Mouse (Mus musculus) adrenal gland (tissue): ENCODE measurements around the gene Pck2.

Source experiments
- intact Hi-C: fragments of 180-260 bp; cut with DNase I; formaldehyde crosslinking; loops from one replicate; pipeline ENCODE4 v1.15.1; 2025

Gene Pck2

DNA sequence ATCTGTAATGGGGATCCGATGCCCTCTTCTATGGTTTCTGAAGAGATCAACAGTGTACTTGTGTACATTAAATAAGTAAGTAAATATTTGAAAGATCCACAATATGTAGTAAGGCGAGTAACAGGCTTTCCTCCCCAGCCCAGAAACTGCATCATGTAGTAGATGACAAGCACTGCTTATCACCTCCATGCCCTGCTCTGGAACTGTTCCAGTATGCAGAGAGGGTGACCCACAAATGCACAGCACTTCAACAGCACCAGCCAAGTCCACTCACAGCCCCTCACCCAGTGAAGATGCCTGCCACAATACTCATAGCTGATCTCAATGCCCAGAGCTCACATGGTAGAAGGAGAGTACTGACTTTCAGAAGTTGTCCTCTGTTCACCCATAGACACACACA lies 30.5 kb downstream of the Pck2 start:
- intact Hi-C loops, result no loop called here

DNA sequence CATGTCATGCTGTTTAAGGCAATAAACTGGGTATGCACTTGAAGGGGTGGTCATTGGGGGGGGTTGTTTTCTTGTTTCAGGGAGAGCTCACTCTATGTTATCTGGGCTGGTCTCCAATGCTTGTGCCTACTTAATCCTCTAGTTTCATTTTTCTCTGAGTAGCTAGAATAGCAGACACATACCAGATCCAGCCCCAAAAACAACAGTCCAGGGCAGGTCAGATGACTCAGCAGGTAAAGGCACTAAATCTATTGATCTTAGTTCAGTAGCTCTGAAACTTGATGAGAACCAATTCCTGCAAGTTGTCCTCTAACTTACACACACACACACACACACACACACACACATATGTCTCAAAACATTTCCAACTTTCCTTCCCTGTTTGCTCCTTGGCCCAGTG lies 31.7 kb downstream of the Pck2 start:
- intact Hi-C loops, result no loop called here

DNA sequence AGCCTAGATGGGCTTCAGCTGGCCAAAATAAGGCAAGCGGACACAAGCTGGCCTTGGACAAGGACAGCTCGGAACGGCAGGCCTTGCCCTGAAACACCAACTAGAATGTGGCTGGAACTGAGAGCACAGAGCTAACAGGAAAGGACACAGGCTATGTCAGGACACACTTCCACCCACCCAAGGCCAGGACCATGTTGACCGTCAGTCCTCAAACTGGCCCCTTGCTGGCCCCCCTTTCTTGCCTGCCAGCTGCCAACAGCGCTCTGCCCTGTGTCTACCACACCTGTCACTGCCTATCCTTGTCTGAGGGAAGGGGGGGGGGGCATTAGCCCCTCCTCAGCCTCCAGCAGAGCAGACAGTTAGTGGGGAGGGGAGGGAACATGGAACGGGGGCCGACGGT lies 35.2 kb downstream of the Pck2 start, which contains the start of gene Fitm1:
TSS of gene Fitm1 (plus strand) at position 316 of the 400 bp plus-strand sequence.
- intact Hi-C loops, result no loop called here

DNA sequence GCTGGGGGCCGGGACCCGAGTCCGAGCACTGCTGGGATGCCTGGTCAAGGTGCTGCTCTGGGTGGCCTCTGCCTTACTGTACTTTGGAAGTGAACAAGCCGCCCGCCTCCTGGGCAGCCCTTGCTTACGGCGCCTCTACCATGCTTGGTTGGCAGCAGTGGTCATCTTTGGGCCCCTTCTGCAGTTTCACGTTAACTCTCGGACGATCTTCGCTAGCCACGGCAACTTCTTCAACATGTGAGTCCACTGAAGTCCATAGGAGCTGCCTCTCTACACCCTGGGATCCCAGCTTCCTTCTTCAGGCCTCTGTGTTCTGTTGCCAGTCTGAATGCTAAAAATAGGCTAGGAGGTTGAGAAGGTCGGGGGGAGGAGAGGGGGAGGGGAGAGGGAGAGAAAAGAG lies 35.6 kb downstream of the Pck2 start:
- intact Hi-C loops, result no loop called here

DNA sequence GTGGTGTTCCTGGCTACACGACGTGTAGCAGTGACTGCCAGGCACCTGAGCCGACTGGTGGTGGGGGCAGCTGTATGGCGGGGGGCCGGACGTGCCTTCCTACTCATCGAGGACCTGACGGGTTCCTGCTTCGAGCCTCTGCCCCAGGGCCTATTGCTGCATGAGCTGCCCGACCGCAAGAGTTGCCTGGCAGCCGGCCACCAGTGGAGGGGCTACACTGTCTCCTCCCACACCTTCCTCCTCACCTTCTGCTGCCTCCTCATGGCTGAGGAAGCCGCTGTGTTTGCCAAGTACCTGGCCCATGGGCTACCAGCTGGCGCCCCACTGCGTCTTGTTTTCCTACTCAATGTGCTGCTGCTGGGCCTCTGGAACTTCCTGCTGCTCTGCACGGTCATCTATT lies 36.3 kb downstream of the Pck2 start:
- intact Hi-C loops, result no loop called here

DNA sequence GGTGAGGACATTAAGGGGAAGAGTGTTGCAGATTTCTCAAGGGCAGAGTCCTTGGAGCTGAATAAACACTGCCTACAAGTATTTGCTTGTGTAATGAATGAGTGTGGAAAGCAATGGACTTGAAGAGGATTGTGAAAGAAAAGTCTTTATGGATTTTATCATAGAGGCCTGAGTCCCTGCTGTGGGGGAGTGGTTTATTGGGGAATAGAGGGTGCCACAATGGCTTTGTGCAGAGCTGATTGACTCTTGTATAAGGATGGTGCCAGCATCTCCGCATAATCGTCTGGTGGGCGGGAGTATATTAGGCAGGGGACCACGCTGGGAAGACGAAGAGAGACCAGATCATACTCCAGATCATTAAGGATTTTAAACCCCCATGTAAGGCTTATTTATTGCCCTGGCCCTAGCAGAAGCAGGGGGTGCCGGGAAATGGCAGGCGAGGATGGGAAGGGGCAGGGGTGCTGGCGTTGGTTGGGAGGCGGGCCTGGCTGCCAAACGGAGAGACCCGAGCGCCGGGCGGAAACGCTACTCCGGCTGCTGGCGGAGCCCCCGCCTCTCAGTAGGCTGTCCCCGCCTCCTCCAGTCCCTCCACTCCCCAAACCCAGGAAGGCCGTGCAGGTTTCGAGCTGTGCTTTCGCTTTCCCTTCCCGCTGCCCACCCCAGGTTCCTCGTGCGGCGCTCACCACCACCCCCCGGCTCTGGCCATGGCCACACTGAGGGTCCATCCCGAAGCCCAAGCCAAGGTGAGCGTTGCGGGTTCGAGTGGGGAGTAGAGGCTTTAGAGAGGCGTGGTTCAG lies 38.0 kb downstream of the Pck2 start, which contains the start of gene Psme1:
TSS of gene Psme1 (plus strand) at position 253 of the 797 bp plus-strand sequence.
- intact Hi-C loops, result no loop called here

DNA sequence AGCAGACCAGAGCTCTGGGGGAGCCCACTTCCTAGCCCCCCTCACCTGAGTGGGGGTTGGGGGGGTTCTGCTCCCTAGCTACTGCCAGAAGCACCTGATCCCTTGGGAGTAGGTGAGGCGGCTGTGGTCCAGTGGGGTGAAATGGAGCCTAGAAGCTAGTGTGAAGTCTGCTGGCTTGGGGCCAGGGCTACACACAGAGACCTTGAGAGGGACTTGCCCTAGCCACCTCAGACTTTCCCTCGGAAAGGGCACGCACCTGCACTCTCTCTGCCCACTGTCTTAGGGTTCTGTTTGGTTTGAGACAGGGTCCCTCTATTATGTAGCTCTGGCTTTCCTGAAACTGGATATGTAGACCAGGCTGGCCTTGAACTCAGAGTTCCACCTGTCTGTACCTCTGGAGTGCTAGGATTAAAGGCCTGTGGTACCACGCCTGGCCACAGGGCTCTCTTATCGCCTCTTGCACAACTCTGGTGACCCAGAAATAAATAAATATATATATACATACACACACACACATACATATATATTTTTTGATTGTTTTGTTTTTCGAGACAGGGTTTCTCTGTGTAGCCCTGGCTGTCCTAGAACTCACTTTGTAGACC lies 38.7 kb downstream of the Pck2 start:
- intact Hi-C loops, result no loop called here

DNA sequence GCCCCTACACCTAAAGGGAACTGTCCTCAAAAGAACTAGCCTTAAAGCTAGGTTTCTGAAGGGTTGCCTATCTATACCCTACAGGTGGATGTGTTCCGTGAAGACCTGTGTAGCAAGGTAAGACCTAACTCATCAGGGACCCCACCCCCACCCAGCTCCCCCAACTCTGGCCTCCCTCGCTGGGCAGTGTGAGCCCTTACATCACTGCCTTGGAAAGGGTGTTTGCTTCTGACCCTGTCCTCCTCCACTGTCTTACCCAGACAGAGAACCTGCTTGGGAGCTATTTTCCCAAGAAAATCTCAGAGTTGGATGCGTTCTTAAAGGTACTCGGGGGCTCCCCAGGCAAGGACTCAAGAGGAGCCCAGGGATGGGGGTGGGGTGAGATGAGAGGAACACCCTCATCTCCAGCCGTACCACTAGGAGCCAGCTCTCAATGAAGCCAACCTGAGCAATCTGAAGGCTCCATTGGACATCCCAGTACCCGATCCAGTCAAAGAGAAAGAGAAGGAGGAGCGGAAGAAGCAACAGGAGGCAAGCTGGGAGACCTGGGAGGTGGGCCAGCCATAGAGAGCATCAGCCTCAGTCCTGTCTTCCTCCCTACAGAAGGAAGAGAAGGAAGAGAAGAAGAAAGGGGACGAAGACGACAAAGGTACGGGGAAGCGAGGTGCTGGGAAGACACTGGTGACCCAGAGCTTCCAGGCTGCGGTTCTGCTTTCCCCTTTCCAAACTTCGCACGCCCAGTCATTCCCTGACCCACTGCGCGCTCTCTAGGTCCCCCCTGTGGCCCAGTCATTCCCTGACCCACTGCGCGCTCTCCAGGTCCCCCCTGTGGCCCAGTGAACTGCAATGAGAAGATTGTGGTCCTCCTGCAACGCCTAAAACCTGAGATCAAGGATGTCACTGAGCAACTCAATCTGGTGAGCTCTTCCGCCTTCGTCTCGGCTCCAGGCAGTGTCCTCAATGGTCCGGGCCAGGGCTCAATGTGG lies 39.7 kb downstream of the Pck2 start:
- intact Hi-C loops, result no loop called here

DNA sequence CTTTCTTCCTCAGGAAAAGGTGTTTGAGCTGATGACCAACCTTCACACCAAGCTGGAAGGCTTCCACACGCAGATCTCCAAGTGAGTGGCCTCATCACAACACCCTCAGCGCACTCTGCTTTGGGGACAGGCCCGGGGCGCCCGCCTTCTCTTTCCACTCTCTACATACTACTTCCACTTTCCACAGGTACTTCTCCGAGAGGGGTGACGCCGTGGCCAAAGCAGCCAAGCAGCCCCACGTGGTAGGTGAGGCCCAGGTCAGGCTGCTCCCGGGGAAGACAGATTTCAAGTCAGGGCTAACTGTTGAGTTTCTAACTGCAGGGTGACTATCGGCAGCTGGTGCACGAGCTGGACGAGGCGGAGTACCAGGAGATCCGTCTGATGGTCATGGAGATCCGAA lies 40.7 kb downstream of the Pck2 start:
- intact Hi-C loops, result no loop called here

DNA sequence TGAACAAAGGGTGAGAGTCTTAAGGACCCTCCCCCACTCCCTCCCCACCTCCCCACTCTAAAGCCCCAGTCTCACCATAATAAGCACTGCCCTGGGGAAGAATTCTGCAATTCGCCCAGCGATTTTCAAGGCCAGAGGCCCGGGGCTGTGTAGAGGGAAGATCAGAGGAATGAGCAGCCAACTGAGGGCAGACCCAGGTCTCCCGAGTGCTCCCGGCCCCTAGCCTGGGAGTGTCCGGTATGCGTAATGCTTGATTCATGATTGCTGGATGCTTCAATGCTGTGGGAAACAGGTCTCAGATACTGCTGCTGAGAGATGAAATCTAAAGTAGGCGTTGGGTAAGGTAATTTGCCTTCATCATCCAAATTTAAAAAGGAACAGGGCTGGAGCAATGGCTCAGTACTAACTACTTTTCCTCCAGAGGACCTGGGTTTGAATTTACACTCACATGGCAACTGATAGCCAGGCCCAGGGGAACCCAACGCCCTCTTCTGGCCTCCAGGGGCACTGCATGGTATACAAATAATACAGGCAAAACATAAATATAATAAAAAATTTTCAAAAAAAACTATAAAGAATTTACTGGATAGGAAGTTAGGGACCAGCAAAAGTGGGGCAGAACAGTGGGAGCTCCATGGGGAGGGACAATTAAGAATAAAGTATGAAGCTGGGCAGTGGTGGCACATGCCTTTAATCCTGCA lies 42.1 kb downstream of the Pck2 start:
- intact Hi-C loops, result no loop called here

DNA sequence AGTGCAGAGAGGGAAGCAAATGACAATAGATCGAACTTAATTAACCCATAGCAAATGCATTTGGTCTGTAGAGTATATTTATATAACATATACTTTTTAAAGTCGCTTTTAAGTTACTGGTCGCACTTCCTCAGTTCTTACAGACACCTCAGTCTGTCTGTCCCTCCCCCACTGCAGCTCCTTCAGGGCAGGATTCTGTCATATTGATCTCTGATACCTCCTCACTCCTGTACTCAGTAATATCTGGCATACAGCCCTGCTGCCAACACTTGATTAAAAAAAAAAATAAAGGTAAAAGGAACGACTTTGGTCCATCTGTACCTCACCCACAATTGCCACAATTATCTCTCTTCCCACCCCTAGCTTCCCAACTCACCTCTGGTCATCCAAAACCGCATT lies 44.2 kb downstream of the Pck2 start:
- intact Hi-C loops, result no loop called here

DNA sequence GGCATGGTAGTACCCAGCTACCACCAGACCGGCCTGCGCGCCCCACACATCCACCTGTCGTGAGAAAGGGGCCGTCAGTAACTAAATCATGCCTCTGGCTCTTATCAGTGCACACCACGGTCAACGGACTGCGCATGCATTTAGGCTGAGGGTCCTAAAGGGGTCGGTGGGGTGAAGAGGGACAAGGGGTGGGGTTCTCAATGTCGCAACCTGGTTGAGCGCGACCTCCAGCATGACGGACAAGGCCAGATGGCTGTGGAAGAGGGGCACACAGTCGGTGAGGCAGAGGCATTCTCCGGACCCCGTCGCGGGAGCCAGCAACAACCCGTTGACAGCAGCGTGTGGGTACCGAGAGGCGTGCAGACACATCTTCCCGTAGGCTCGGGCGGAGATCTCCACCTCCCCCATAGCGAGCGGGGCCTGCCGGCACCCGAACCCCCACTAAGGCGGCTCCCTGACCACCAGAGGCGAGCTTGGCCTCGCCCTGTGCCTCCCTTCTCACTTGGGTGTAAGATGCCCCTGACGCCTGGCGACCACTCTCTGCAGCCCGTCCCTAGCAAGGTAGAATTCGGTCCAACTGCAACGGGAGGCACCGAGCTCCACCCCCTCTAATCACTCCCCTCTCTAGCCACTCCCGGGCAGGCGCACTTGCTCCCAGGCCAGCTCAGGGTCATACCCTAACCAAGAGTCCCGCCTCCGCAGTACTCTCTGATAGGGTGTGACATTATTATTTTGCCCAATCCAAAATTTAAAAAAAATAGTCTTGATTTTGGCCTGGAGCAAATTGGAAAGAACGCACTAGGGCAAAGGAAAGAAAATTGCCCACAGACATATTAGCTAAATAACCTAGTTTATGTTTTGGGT lies 44.9 kb downstream of the Pck2 start, which contains the start of gene Emc9:
TSS of gene Emc9 (minus strand) at position 601 of the 864 bp plus-strand sequence.
- intact Hi-C loops, result no loop called here

DNA sequence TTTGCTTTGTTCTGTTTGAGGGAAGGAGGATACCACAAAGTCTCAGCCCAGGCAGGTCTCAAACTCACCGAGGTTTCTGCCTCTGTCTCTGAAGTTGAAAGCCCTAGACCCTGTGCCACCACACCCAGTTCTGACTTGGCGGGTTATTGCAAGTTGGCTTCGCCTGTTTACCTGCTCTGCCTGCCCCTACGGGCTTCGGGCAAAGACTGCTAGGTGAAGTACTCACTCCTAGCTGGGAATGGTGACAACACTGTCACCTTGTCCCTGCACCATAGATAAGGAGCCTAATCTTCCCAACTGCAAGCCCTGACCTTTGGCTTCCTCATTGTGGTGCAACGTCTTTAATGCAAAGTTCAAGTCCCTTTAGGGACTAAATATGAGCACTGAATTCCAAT lies 45.5 kb downstream of the Pck2 start:
- intact Hi-C loops, result no loop called here

DNA sequence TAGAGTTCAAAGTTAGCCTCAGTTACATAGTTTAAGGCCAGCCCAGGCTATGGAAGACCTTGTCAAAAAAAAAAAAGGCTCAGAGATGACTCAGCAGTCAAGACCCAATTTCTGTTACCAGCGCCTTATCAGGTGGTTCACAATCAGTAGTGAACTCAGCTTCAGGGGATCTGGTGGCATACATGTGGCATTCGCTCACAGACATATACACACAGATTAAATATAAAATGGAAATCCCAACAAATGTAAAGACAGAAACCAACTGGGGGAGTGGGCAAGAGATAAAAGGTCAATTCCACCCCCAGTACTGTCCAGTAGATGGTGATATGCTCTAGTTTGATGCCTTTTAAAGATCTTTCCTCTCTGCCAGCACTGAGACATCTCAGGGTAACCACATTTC lies 46.1 kb downstream of the Pck2 start:
- intact Hi-C loops, result no loop called here

DNA sequence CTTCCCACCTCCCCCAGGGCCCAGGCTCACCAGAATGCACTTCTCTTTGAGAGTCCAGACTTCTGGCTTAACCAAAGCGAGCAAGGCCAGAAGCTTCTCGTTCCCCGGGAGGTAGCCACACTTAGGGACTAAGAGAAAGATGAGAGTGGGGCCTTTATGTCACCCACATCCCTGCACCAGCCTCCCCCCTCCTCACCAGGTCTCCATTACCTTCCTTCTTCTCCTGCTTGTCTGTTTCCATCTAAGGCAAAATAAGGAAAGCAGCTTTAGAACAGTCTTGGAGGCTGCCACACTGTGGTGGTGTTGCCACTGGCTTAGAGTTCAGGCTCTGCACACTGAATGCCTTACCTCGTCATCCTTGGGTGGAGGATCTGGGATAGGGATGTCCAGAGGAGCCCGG lies 49.2 kb downstream of the Pck2 start:
- intact Hi-C loops, result no loop called here

DNA sequence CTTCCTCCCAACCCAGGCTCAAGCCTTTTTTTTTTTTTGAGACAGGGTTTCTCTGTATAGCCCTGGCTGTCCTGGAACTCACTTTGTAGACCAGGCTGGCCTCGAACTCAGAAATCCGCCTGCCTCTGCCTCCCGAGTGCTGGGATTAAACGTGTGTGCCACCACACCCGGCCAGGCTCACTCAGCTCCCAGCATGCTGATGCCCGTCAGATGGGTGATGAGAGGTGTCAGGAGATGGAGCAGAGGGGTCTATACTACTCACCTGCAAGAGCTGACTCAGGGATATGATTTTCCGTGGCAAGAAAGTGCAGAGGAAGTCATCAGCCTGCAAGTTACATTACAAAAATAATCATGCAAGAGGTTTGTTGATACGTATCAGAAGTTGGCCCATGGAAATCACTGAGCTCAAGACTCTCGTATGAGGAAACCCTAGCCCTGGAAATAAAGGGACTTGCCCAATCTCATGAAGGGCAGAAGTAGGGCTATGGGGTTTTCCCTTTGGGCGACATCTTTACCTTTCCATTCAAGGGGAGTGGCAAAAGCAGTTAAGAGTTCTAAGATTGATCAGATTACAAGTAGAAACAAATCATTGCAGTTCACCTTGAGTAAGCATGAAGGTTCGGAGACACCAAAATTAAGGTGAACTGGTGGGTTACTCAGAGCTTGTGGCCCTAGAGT lies 49.8 kb downstream of the Pck2 start:
- intact Hi-C loops, result no loop called here

DNA sequence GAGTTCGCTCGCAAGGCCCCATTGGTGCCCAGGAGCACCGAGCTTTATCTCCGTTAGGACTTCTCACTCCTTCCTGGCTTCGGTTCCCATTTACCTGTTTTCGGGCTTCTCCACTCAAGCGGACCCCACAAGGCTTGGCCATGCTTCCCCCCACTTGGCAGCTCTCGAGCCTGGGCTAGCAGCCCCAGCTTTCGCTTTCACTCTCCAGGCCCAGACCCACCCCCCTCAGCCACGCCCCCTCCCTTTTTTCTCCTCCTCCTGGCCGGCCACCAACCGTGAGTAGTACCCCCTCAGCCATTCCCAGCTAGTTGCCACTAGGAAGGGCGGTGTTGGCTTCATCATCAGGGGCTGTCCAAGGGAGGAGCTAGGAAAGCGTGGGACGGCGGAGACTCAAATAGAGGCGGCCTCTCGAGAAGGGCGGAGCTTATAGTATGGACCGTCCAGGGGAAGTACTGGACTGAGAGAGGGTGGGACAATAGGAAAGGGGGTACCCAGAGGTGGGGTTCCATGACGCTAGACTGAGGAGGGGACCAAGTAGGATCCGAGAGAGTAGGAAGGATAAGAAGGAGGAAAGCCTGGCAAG lies 50.8 kb downstream of the Pck2 start, which contains the start of gene Psme2:
TSS of gene Psme2 (minus strand) at position 366 of the 583 bp plus-strand sequence.
- intact Hi-C loops, result no loop called here

DNA sequence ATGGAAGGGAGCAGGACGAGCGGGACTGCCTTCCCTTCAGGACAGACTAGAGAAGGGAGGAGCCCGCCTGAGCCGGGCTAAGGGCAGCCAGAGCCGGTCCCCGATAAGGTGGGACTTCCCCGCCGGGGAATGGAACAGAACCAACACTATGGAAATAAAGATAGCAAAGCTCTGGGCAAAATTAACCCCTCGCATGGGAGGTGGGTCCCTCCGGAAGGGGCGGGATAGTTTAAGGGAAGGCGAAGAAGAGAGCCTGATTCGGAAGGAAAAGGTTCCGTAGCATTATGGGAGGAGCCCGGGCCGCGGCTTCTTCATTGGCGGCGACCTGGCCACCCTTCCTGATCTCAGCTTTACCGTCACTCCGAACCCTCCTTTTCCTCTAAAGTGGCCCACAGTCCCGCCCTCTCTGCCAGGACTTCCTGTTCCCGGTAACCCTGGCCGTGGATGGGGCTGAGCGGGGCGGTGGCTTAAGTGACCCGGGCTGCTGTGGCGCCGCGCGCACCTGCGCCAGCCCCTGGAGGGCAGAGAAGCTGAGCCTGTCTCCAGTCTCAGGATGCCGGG lies 51.3 kb downstream of the Pck2 start, which contains the start of gene Rnf31:
TSS of gene Rnf31 (plus strand) at position 378 of the 561 bp plus-strand sequence.
- intact Hi-C loops, result no loop called here

DNA sequence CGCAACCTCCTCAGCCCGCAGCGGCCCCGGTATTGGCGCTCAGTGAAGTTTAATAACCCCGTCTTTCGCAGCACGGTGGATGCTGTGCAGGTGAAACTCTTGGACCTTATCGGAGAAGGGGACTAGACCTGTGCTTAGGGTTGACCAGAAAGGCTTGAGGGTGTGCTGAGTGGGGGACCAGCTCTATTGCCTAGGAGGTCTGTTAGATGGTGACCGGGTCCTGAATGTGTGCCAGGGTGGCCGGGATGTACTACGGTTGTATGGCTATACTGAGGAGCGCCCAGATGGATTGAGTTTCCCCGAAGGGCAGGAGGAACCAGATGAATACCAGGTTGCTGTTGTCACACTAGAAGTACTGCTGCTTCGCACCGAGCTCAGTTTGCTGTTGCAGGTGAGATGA lies 52.2 kb downstream of the Pck2 start:
- intact Hi-C loops, result no loop called here
